25 mouse cellular contexts compared by ENCODE assay signal in genomic region chr6:108507337-108507736, GRCm38 (mm10).
DNase-seq lines count a peak whose midpoint lies in the region; ATAC-seq lines count a peak whose summit lies in the region.
"Had no signal": no experiment of that assay in that cellular context is flagged by ENCODE, and none has a peak within 500 bp of the region (broad histone marks: within the 10 kb centered on the region; RNA-seq: fewer than 3 reads in every experiment).

No protein-coding gene starts in this region.

- H3K27me3 ChIP-seq in embryonic facial prominence, embryonic 14.5 days (replicated peaks; ENCODE audit: control insufficient read depth, insufficient read depth, low read length), result no peaks in the 10 kb centered on the region
- H3K27me3 ChIP-seq in embryonic facial prominence, embryonic 10.5 days (replicated peaks; ENCODE audit: low read depth, poor library complexity, severe bottlenecking), result no peaks in the 10 kb centered on the region
- H3K27me3 ChIP-seq: hindbrain, embryonic 13.5 days; kidney, embryonic 15.5 days; limb, embryonic 13.5 days; midbrain, embryonic 15.5 days had no signal

- no peaks in the 10 kb centered on the region for H3K9me3 ChIP-seq in embryonic facial prominence, embryonic 14.5 days (ENCODE audit: control insufficient read depth, low read length)
- no peaks in the 10 kb centered on the region for H3K9me3 ChIP-seq in embryonic facial prominence, embryonic 10.5 days
- H3K9me3 ChIP-seq: forebrain, embryonic 10.5 days; G1E; hindbrain, embryonic 13.5 days; kidney, embryonic 15.5 days; limb, embryonic 13.5 days; midbrain, embryonic 15.5 days had no signal

- peak; percentile 63; the same call in 1 of the 2 replicates for ATAC-seq in embryonic facial prominence, embryonic 14.5 days (ENCODE audit: low read depth)
- ATAC-seq in megakaryocyte, adult 5-6 weeks (ENCODE audit: poor library complexity, severe bottlenecking), result no peak
- ATAC-seq: activated CD4-positive, CD25-positive, alpha-beta regulatory T cell, adult 4 months; CD4-positive, CD25-positive, alpha-beta regulatory T cell, adult 4 months; midbrain, embryonic 15.5 days had no signal

- no peak overlapping the region for H3K27ac ChIP-seq in embryonic facial prominence, embryonic 14.5 days (replicated peaks; ENCODE audit: low read depth, low read length)
- H3K27ac ChIP-seq in embryonic facial prominence, embryonic 10.5 days (replicated peaks), result no peak overlapping the region
- H3K27ac ChIP-seq: forebrain, embryonic 10.5 days; gastrocnemius, adult 2 months; hindbrain, embryonic 13.5 days; kidney, embryonic 15.5 days; limb, embryonic 13.5 days; liver, embryonic 14.5 days; midbrain, embryonic 15.5 days had no signal

- peak; percentile 58 for DNase-seq in embryonic facial prominence, embryonic 14.5 days (ENCODE audit: low spot score)
- DNase-seq in embryonic facial prominence, embryonic 10.5 days (ENCODE audit: low spot score), result no peak
- peak; percentile 19 for DNase-seq in thymus, postnatal 14 days
- no peak for DNase-seq in thymus, postnatal 4 days
- peak; percentile 51 for DNase-seq in lung, postnatal 25 days (ENCODE audit: low spot score)
- DNase-seq in frontal cortex, postnatal 36 days (ENCODE audit: low spot score in 2 of 2), result no peak
- DNase-seq in layer of hippocampus, adult 9-11 months, result no peak
- DNase-seq: adrenal gland, postnatal 10 days; cerebellum, adult 11 months; cerebellum, postnatal 14 days; gastrocnemius, adult 2 months; kidney, postnatal 4 days; right cerebral cortex, postnatal 25 days had no signal

- H3K36me3 ChIP-seq in embryonic facial prominence, embryonic 14.5 days (ENCODE audit: control insufficient read depth, insufficient read depth, low read length), result 0 out of 2 replicates have a peak, but pooled peaks cover 7% of the 10 kb centered on the region
- peaks cover 27% of the 10 kb centered on the region for H3K36me3 ChIP-seq in embryonic facial prominence, embryonic 10.5 days (replicated peaks)
- H3K36me3 ChIP-seq: hindbrain, embryonic 13.5 days; midbrain, embryonic 15.5 days had no signal

- no peak overlapping the region for H3K4me3 ChIP-seq in embryonic facial prominence, embryonic 14.5 days (ENCODE audit: low read depth, low read length)
- H3K4me3 ChIP-seq in embryonic facial prominence, embryonic 10.5 days, result no peak overlapping the region
- H3K4me3 ChIP-seq: forebrain, embryonic 10.5 days; gastrocnemius, adult 2 months; hindbrain, embryonic 13.5 days; kidney, embryonic 15.5 days; limb, embryonic 13.5 days; midbrain, embryonic 15.5 days; myocyte had no signal

- no peaks in the 10 kb centered on the region for H3K4me1 ChIP-seq in embryonic facial prominence, embryonic 14.5 days (ENCODE audit: control insufficient read depth, insufficient read depth, low read length)
- peaks cover 3% of the 10 kb centered on the region; the same call in 1 of the 2 replicates for H3K4me1 ChIP-seq in embryonic facial prominence, embryonic 10.5 days
- H3K4me1 ChIP-seq: hindbrain, embryonic 13.5 days; limb, embryonic 13.5 days; midbrain, embryonic 15.5 days had no signal

- WGBS in embryonic facial prominence, embryonic 14.5 days, result 88% methylated on average over 3 of the region's 3 CpGs
- 90% methylated on average over 3 of the region's 3 CpGs for WGBS in embryonic facial prominence, embryonic 10.5 days

- no peak overlapping the region for H3K4me2 ChIP-seq in embryonic facial prominence, embryonic 14.5 days (ENCODE audit: low read depth, low read length)
- H3K4me2 ChIP-seq: heart, embryonic 11.5 days; hindbrain, embryonic 13.5 days; kidney, embryonic 15.5 days; limb, embryonic 13.5 days; midbrain, embryonic 15.5 days had no signal

- H3K9ac ChIP-seq in embryonic facial prominence, embryonic 14.5 days (ENCODE audit: low read depth, low read length), result no peak overlapping the region
- H3K9ac ChIP-seq: hindbrain, embryonic 13.5 days; kidney, embryonic 15.5 days; limb, embryonic 13.5 days; liver, embryonic 14.5 days; midbrain, embryonic 15.5 days had no signal

Comparison
In these comparisons a context has a peak if more than half of its experiments do, and no peak if none do; other contexts are left out.
1. DNase-seq: peak in embryonic facial prominence, embryonic 14.5 days (single experiment), thymus, postnatal 14 days (single experiment) and lung, postnatal 25 days (single experiment); none in embryonic facial prominence, embryonic 10.5 days (single experiment), thymus, postnatal 4 days (single experiment), frontal cortex, postnatal 36 days (0 of 2) and layer of hippocampus, adult 9-11 months (single experiment).